Mouse (Mus musculus): ENCODE data around the gene Rbbp6. TPM values are rescaled to one million over a fixed set of nuclear protein-coding genes. Genes with fewer than 3 reads are reported as not detected.

Gene Rbbp6
- polyA plus RNA-seq, 1 experiment from 2014 or later, result 18.3 TPM

DNA sequence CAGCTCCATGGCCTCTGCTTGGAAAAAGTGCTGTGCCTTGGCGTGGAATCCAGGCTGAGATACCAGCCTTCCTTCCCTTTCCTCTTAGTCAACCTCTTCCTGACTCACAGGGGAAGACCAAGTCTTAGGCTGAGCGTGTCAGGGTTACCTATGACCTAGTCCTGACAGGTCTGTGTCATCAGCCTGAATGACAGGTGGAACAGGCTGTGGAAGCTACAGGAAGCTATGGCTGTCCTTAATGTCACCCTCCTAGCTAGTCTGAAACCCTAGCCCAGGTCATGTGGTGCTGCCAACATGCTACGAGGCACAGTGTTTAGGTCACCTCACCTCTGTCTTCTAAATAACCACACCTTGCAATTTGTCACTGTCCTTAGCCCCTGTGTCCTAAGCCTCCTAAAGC is 16.2 kb upstream of the Rbbp6 start:
- 60% methylated on average over 3 of the region's 3 CpGs for WGBS

GRCm38 (mm10) chr7:122951464-122951863 is 14.0 kb upstream of the Rbbp6 start:
- no peak overlapping the region for H3K27ac ChIP-seq (ENCODE audit: low read length)
- H3K9me3 ChIP-seq (ENCODE audit: low read length), result no peaks in the 10 kb centered on the region
- 65% methylated on average over 4 of the region's 4 CpGs for WGBS
- H3K4me1 ChIP-seq (ENCODE audit: insufficient read depth, low read depth, low read length), result no peaks in the 10 kb centered on the region
- H3K4me2 ChIP-seq (replicated peaks; ENCODE audit: low read depth, low read length), result no peak overlapping the region
- H3K27me3 ChIP-seq (replicated peaks; ENCODE audit: insufficient read depth, low read length), result no peaks in the 10 kb centered on the region
- H3K9ac ChIP-seq (replicated peaks; ENCODE audit: low read depth), result no peak overlapping the region
- no peaks in the 10 kb centered on the region for H3K36me3 ChIP-seq (ENCODE audit: insufficient read depth, low read length)
- no peak overlapping the region for H3K4me3 ChIP-seq (ENCODE audit: low read depth, low read length)
- DNase-seq (ENCODE audit: low spot score), result no peak
- no peak for ATAC-seq
- TF ChIP-seq CTCF (IDR thresholded peaks at IDR 0.05), result no peak
- TF ChIP-seq EP300 (IDR thresholded peaks at IDR 0.05), result no peak

More for the DNA sequence above, 16.2 kb upstream of the Rbbp6 start:
- no peak overlapping the region for H3K4me2 ChIP-seq (replicated peaks; ENCODE audit: low read depth, low read length)
- no peak overlapping the region for H3K4me3 ChIP-seq (ENCODE audit: low read depth, low read length)
- no peaks in the 10 kb centered on the region for H3K27me3 ChIP-seq (replicated peaks; ENCODE audit: insufficient read depth, low read length)
- no peak for DNase-seq (ENCODE audit: low spot score)
- no peak for ATAC-seq
- no peaks in the 10 kb centered on the region for H3K9me3 ChIP-seq (ENCODE audit: low read length)
- no peak for TF ChIP-seq EP300 (IDR thresholded peaks at IDR 0.05)
- no peak for TF ChIP-seq CTCF (IDR thresholded peaks at IDR 0.05)
- H3K27ac ChIP-seq (ENCODE audit: low read length), result no peak overlapping the region
- no peaks in the 10 kb centered on the region for H3K4me1 ChIP-seq (ENCODE audit: insufficient read depth, low read depth, low read length)
- no peak overlapping the region for H3K9ac ChIP-seq (replicated peaks; ENCODE audit: low read depth)
- H3K36me3 ChIP-seq (ENCODE audit: insufficient read depth, low read length), result no peaks in the 10 kb centered on the region

GRCm38 (mm10) chr7:122952066-122952465 is 13.4 kb upstream of the Rbbp6 start:
- DNase-seq (ENCODE audit: low spot score) (no peak), ATAC-seq (no peak)
- Histone ChIP-seq H3K27me3 (replicated peaks; ENCODE audit: insufficient read depth, low read length) (no peaks in the 10 kb centered on the region), H3K9ac (replicated peaks; ENCODE audit: low read depth) (no peak overlapping the region), H3K4me2 (replicated peaks; ENCODE audit: low read depth, low read length) (no peak overlapping the region), H3K27ac (ENCODE audit: low read length) (no peak overlapping the region), H3K4me3 (ENCODE audit: low read depth, low read length) (no peak overlapping the region), H3K4me1 (ENCODE audit: insufficient read depth, low read depth, low read length) (no peaks in the 10 kb centered on the region), H3K9me3 (ENCODE audit: low read length) (no peaks in the 10 kb centered on the region), H3K36me3 (ENCODE audit: insufficient read depth, low read length) (no peaks in the 10 kb centered on the region)
- no peak for TF ChIP-seq CTCF (IDR thresholded peaks at IDR 0.05)
- TF ChIP-seq EP300 (IDR thresholded peaks at IDR 0.05), result no peak
- 39% methylated on average over 6 of the region's 6 CpGs for whole genome bisulfite sequencing

GRCm38 (mm10) chr7:122954451-122955225 is 10.8 kb upstream of the Rbbp6 start:
- Histone ChIP-seq H3K4me2 (replicated peaks; ENCODE audit: low read depth, low read length) (no peak overlapping the region), H3K9me3 (ENCODE audit: low read length) (no peaks in the 10 kb centered on the region), H3K36me3 (ENCODE audit: insufficient read depth, low read length) (no peaks in the 10 kb centered on the region), H3K9ac (replicated peaks; ENCODE audit: low read depth) (no peak overlapping the region), H3K27me3 (replicated peaks; ENCODE audit: insufficient read depth, low read length) (no peaks in the 10 kb centered on the region), H3K4me1 (ENCODE audit: insufficient read depth, low read depth, low read length) (no peaks in the 10 kb centered on the region), H3K4me3 (ENCODE audit: low read depth, low read length) (no peak overlapping the region), H3K27ac (ENCODE audit: low read length) (peak overlapping the region; percentile 48; the same call in 1 of the 2 replicates)
- DNase-seq (ENCODE audit: low spot score) (no peak), ATAC-seq (no peak)
- WGBS, result 83% methylated on average over 11 of the region's 11 CpGs
- TF ChIP-seq CTCF (IDR thresholded peaks at IDR 0.05), result no peak
- no peak for TF ChIP-seq EP300 (IDR thresholded peaks at IDR 0.05)

DNA sequence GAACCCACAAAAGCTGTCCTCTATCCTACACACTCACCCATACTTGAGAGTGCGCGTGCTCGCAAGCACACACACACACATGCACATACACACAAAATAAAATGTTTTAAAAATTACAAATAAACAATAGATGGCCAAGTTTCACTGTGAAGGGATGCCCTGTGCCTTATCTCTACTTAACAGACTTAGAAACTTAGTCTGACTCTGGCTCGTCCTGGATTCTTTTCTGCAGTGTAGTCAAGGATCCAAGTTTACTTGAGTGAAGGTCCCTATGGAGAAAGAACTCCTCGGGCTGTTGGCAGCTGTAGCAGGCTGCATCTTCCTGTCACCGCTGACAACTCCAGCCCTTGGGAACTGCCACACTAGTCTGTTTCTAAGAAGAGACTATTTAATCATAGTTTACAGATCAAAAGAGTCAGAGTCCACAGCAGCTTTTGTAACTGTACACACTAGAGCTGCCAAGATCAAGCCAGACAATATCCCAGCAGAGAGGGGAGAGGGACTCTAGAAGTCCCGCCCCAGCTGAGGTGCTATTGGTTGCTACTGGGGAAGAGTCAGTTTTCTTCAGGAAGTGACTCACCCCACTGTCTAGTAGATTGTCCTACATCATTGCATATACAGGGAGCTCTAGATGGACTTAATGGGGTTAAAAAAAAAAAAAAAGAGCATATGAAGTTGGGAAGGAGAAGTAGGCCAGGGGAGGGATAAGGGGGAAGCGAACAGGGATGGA is 10.1 kb upstream of the Rbbp6 start:
- Histone ChIP-seq H3K4me2 (replicated peaks; ENCODE audit: low read depth, low read length) (no peak overlapping the region), H3K36me3 (ENCODE audit: insufficient read depth, low read length) (no peaks in the 10 kb centered on the region), H3K27ac (ENCODE audit: low read length) (peak overlapping the region; percentile 48; the same call in 1 of the 2 replicates), H3K27me3 (replicated peaks; ENCODE audit: insufficient read depth, low read length) (no peaks in the 10 kb centered on the region), H3K4me1 (ENCODE audit: insufficient read depth, low read depth, low read length) (no peaks in the 10 kb centered on the region), H3K9me3 (ENCODE audit: low read length) (no peaks in the 10 kb centered on the region), H3K9ac (replicated peaks; ENCODE audit: low read depth) (no peak overlapping the region), H3K4me3 (ENCODE audit: low read depth, low read length) (no peak overlapping the region)
- DNase-seq (ENCODE audit: low spot score) (peak; percentile 94), ATAC-seq (peak; percentile 98)
- TF ChIP-seq EP300 (IDR thresholded peaks at IDR 0.05), result 0 out of 2 replicates have a peak, but pooled peaks have one; percentile 29
- TF ChIP-seq CTCF (IDR thresholded peaks at IDR 0.05), result no peak
- 52% methylated on average over 8 of the region's 8 CpGs for WGBS

GRCm38 (mm10) chr7:122968751-122969150 is 3.3 kb downstream of the Rbbp6 start:
- Histone ChIP-seq H3K36me3 (ENCODE audit: insufficient read depth, low read length) (no peaks in the 10 kb centered on the region), H3K4me1 (ENCODE audit: insufficient read depth, low read depth, low read length) (peaks cover 7% of the 10 kb centered on the region; the same call in 1 of the 2 replicates), H3K27ac (ENCODE audit: low read length) (no peak overlapping the region), H3K27me3 (replicated peaks; ENCODE audit: insufficient read depth, low read length) (no peaks in the 10 kb centered on the region), H3K4me3 (ENCODE audit: low read depth, low read length) (no peak overlapping the region), H3K9ac (replicated peaks; ENCODE audit: low read depth) (no peak overlapping the region), H3K4me2 (replicated peaks; ENCODE audit: low read depth, low read length) (no peak overlapping the region), H3K9me3 (ENCODE audit: low read length) (no peaks in the 10 kb centered on the region)
- TF ChIP-seq EP300 (IDR thresholded peaks at IDR 0.05) (no peak), CTCF (IDR thresholded peaks at IDR 0.05) (no peak)
- DNase-seq (ENCODE audit: low spot score) (no peak), ATAC-seq (no peak)
- 51% methylated on average over 4 of the region's 4 CpGs for WGBS

Measured in lung, postnatal 0 days (tissue).